Mouse (Mus musculus) olfactory bulb, adult 2 months (tissue): ENCODE results near the gene Ccdc130.

Experiments
- CTCF ChIP-seq: fragments of 200-500 bp; IDR thresholded peaks from 2 replicates; pipeline ENCODE4 v1.5.1; 2012; ENCODE audit warnings: low read depth, mild to moderate bottlenecking, low read length, moderate library complexity; ENCODE audit not compliant: insufficient read depth
- POLR2A ChIP-seq: fragments of 200-500 bp; IDR thresholded peaks from 2 replicates; pipeline ENCODE4 v1.6.1; 2012; ENCODE audit warnings: mild to moderate bottlenecking, low read depth, low read length, moderate library complexity; ENCODE audit not compliant: insufficient read depth

DNA sequence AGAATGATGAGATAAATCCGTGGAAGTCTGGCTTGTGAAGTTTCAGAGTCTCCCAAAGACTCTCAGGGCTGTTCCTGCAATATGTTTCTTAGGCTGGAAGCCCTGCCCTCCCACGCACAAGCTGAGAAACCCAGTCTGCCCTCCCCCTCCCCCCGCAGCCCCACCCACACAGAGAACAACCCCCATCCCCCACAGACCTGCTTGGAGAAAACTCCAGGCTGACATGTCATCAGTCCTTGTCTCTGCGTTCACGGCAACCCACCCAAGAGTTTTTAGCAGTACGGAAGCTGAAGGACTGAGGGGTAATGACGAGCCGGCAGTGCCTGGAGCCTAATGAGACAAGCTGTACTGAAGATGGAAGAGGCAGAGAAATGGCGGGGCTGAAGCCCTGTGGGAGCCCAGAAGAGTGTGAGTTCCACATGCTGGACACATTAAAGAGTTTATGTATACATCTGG is 14.5 kb upstream of the Ccdc130 start:
- TF ChIP-seq POLR2A (no peak), CTCF (no peak)
